Mouse (Mus musculus): ENCODE measurements around the gene Nudt9. TPM values are rescaled to one million over a fixed set of nuclear protein-coding genes. Genes with fewer than 3 reads are reported as not detected.

Gene Nudt9
- polyA plus RNA-seq, 1 experiment from 2014 or later, result 75.8 TPM

- Histone ChIP-seq H3K27me3 (ENCODE audit: insufficient read depth, poor library complexity, severe bottlenecking) (peaks cover 4% of the 10 kb centered on the region; the same call in 1 of the 2 replicates), H3K27ac (peak overlapping the region; percentile 85), H3K4me1 (replicated peaks) (peaks cover 70% of the 10 kb centered on the region), H3K36me3 (no peaks in the 10 kb centered on the region), H3K4me3 (no peak overlapping the region), H3K9me3 (no peaks in the 10 kb centered on the region)
- WGBS, result 76% methylated on average over 4 of the region's 4 CpGs
- DNase-seq (ENCODE audit: low spot score), result no peak
Observed at GRCm38 (mm10) chr5:104103171-104103570, 57.1 kb downstream of the Nudt9 start.

- peaks cover 4% of the 10 kb centered on the region; the same call in 1 of the 2 replicates for H3K27me3 ChIP-seq (ENCODE audit: insufficient read depth, poor library complexity, severe bottlenecking)
- WGBS, result 38% methylated on average over 2 of the region's 2 CpGs
- H3K36me3 ChIP-seq, result no peaks in the 10 kb centered on the region
- H3K4me3 ChIP-seq, result no peak overlapping the region
- H3K9me3 ChIP-seq, result no peaks in the 10 kb centered on the region
- H3K4me1 ChIP-seq (replicated peaks), result peaks cover 74% of the 10 kb centered on the region
- peak overlapping the region; percentile 85 for H3K27ac ChIP-seq
- DNase-seq (ENCODE audit: low spot score), result peak; percentile 32
Observed at GRCm38 (mm10) chr5:104104111-104104510, 58.0 kb downstream of the Nudt9 start.

GRCm38 (mm10) chr5:104108127-104108875 is 62.2 kb downstream of the Nudt9 start:
- H3K36me3 ChIP-seq, result no peaks in the 10 kb centered on the region
- WGBS, result 48% methylated on average over 11 of the region's 11 CpGs
- peaks cover 4% of the 10 kb centered on the region; the same call in 1 of the 2 replicates for H3K27me3 ChIP-seq (ENCODE audit: insufficient read depth, poor library complexity, severe bottlenecking)
- peak overlapping the region; percentile 89 for H3K27ac ChIP-seq
- DNase-seq (ENCODE audit: low spot score), result peak; percentile 64
- H3K9me3 ChIP-seq, result no peaks in the 10 kb centered on the region
- peaks cover 86% of the 10 kb centered on the region for H3K4me1 ChIP-seq (replicated peaks)
- peak overlapping the region; percentile 41 for H3K4me3 ChIP-seq

- peaks cover 4% of the 10 kb centered on the region; the same call in 1 of the 2 replicates for H3K27me3 ChIP-seq (ENCODE audit: insufficient read depth, poor library complexity, severe bottlenecking)
- 15% methylated on average over 18 of the region's 18 CpGs for WGBS
- peak overlapping the region; percentile 89 for H3K27ac ChIP-seq
- peak; percentile 51 for DNase-seq (ENCODE audit: low spot score)
- H3K4me1 ChIP-seq (replicated peaks), result peaks cover 86% of the 10 kb centered on the region
- H3K36me3 ChIP-seq, result no peaks in the 10 kb centered on the region
- H3K9me3 ChIP-seq, result no peaks in the 10 kb centered on the region
- peak overlapping the region; percentile 41 for H3K4me3 ChIP-seq
Observed at GRCm38 (mm10) chr5:104108879-104109369, 62.8 kb downstream of the Nudt9 start.

- no peaks in the 10 kb centered on the region for H3K36me3 ChIP-seq
- H3K4me1 ChIP-seq (replicated peaks), result peaks cover 81% of the 10 kb centered on the region
- peaks cover 4% of the 10 kb centered on the region for H3K27me3 ChIP-seq (ENCODE audit: insufficient read depth, poor library complexity, severe bottlenecking)
- WGBS, result 22% methylated on average over 3 of the region's 3 CpGs
- DNase-seq (ENCODE audit: low spot score), result peak; percentile 48
- H3K9me3 ChIP-seq, result no peaks in the 10 kb centered on the region
- H3K27ac ChIP-seq, result peak overlapping the region; percentile 89
- H3K4me3 ChIP-seq, result peak overlapping the region; percentile 41
Observed at GRCm38 (mm10) chr5:104109516-104109915, 63.4 kb downstream of the Nudt9 start.

GRCm38 (mm10) chr5:104110171-104110920 is 64.2 kb downstream of the Nudt9 start:
- peaks cover 4% of the 10 kb centered on the region for H3K27me3 ChIP-seq (ENCODE audit: insufficient read depth, poor library complexity, severe bottlenecking)
- no peaks in the 10 kb centered on the region for H3K36me3 ChIP-seq
- DNase-seq (ENCODE audit: low spot score), result peak; percentile 76
- H3K27ac ChIP-seq, result peak overlapping the region; percentile 89
- H3K9me3 ChIP-seq, result no peaks in the 10 kb centered on the region
- 20% methylated on average over 9 of the region's 9 CpGs for WGBS
- peak overlapping the region; percentile 41 for H3K4me3 ChIP-seq
- peaks cover 82% of the 10 kb centered on the region for H3K4me1 ChIP-seq (replicated peaks)

- Histone ChIP-seq H3K27ac (peak overlapping the region; percentile 89), H3K4me3 (peak overlapping the region; percentile 31), H3K9me3 (no peaks in the 10 kb centered on the region), H3K4me1 (replicated peaks) (peaks cover 75% of the 10 kb centered on the region), H3K27me3 (ENCODE audit: insufficient read depth, poor library complexity, severe bottlenecking) (peaks cover 4% of the 10 kb centered on the region), H3K36me3 (no peaks in the 10 kb centered on the region)
- 10% methylated on average over 9 of the region's 9 CpGs for WGBS
- DNase-seq (ENCODE audit: low spot score), result peak; percentile 62
Observed at GRCm38 (mm10) chr5:104112016-104112415, 65.9 kb downstream of the Nudt9 start.

- peak overlapping the region; percentile 89 for H3K27ac ChIP-seq
- H3K36me3 ChIP-seq, result no peaks in the 10 kb centered on the region
- WGBS, result 16% methylated on average over 5 of the region's 5 CpGs
- H3K9me3 ChIP-seq, result no peaks in the 10 kb centered on the region
- H3K4me3 ChIP-seq, result peak overlapping the region; percentile 31
- peaks cover 4% of the 10 kb centered on the region for H3K27me3 ChIP-seq (ENCODE audit: insufficient read depth, poor library complexity, severe bottlenecking)
- DNase-seq (ENCODE audit: low spot score), result peak; percentile 26
- H3K4me1 ChIP-seq (replicated peaks), result peaks cover 77% of the 10 kb centered on the region
Observed at GRCm38 (mm10) chr5:104112511-104112910, 66.4 kb downstream of the Nudt9 start.

- Histone ChIP-seq H3K27me3 (ENCODE audit: insufficient read depth, poor library complexity, severe bottlenecking) (no peaks in the 10 kb centered on the region; the same call in 1 of the 2 replicates), H3K4me1 (replicated peaks) (peaks cover 74% of the 10 kb centered on the region), H3K9me3 (no peaks in the 10 kb centered on the region), H3K4me3 (peak within 1 kb of the TSS; percentile 31), H3K27ac (peak within 1 kb of the TSS; percentile 89), H3K36me3 (no peaks in the 10 kb centered on the region)
- WGBS, result 22% methylated on average over 15 of the region's 15 CpGs
- peak; percentile 45 for DNase-seq (ENCODE audit: low spot score)
Observed at GRCm38 (mm10) chr5:104113491-104114172, 67.5 kb downstream of the Nudt9 start, which contains the start of gene Sparcl1. TSS of gene Sparcl1 (minus strand) at chr5:104113733.

Other genes starting within 250 kb of the Nudt9 start
- gene Klhl8, start 135.0 kb upstream of the Nudt9 start, polyA plus RNA-seq (2016; fragmentation: Nextera tagmentation; extraction: Ambion mirVana), result 12.7 and 12.8 TPM in 2 replicates
- gene Hsd17b13, start 68.9 kb upstream of the Nudt9 start, polyA plus RNA-seq (2016; fragmentation: Nextera tagmentation; extraction: Ambion mirVana), result not detected in 2 replicates
- 1.2 and 2.2 TPM in 2 replicates for gene Hsd17b11, start 24.4 kb upstream of the Nudt9 start, polyA plus RNA-seq (2016; fragmentation: Nextera tagmentation; extraction: Ambion mirVana)
- not detected in 2 replicates for gene Gm17660, start 31.3 kb downstream of the Nudt9 start, polyA plus RNA-seq (2016; fragmentation: Nextera tagmentation; extraction: Ambion mirVana)
- gene Sparcl1, start 67.4 kb downstream of the Nudt9 start, polyA plus RNA-seq (2016; fragmentation: Nextera tagmentation; extraction: Ambion mirVana), result 40.6 and 45.9 TPM in 2 replicates
- not detected in 2 replicates for gene Dspp, start 124.4 kb downstream of the Nudt9 start, polyA plus RNA-seq (2016; fragmentation: Nextera tagmentation; extraction: Ambion mirVana)
- gene Dmp1, start 156.3 kb downstream of the Nudt9 start, polyA plus RNA-seq (2016; fragmentation: Nextera tagmentation; extraction: Ambion mirVana), result 0.35 and 0.41 TPM in 2 replicates

Data from hindbrain, embryonic 10.5 days (tissue).